Mouse (Mus musculus) retina, postnatal 7 days (tissue): ENCODE results near the gene Wfdc13.

Experiments used
- DNase-seq: peaks from one replicate; pipeline ENCODE4 v3.0.0-alpha.2; 2012; ENCODE audit warnings: low read depth, low spot score

Gene Wfdc13

GRCm38 (mm10) chr2:164684807-164685206 is at the start of gene Wfdc13:
TSS of gene Wfdc13 (plus strand) at chr2:164685107.
- DNase-seq, result no peak

- no peak for DNase-seq
Measured at GRCm38 (mm10) chr2:164635266-164635665, 49.6 kb upstream of the Wfdc13 start.

GRCm38 (mm10) chr2:164638696-164639095 is 46.2 kb upstream of the Wfdc13 start, which contains the start of gene Wfdc16:
TSS of gene Wfdc16 (minus strand) at chr2:164638796.
- DNase-seq, result no peak

- no peak for DNase-seq
Measured at GRCm38 (mm10) chr2:164641129-164641528, 43.8 kb upstream of the Wfdc13 start.

GRCm38 (mm10) chr2:164641881-164642673 is 42.8 kb upstream of the Wfdc13 start:
- no peak for DNase-seq

- DNase-seq, result peak; percentile 23
Measured at GRCm38 (mm10) chr2:164655858-164656257, 29.0 kb upstream of the Wfdc13 start, which contains the start of gene Wfdc10. TSS of gene Wfdc10 (plus strand) at chr2:164656046.

- DNase-seq, result no peak
Measured at GRCm38 (mm10) chr2:164656483-164656882, 28.4 kb upstream of the Wfdc13 start, which contains the start of gene Wfdc9. TSS of gene Wfdc9 (minus strand) at chr2:164656583.

GRCm38 (mm10) chr2:164664851-164665250 is 20.1 kb upstream of the Wfdc13 start:
- DNase-seq, result no peak

GRCm38 (mm10) chr2:164670261-164670660 is 14.6 kb upstream of the Wfdc13 start:
- DNase-seq, result no peak

GRCm38 (mm10) chr2:164670938-164671337 is 14.0 kb upstream of the Wfdc13 start:
- no peak for DNase-seq

GRCm38 (mm10) chr2:164673987-164674386 is 10.9 kb upstream of the Wfdc13 start, which contains the start of gene Wfdc11:
TSS of gene Wfdc11 (minus strand) at chr2:164674087.
- no peak for DNase-seq

- no peak for DNase-seq
Measured at GRCm38 (mm10) chr2:164676103-164676502, 8.8 kb upstream of the Wfdc13 start.

GRCm38 (mm10) chr2:164676916-164677685 is 7.8 kb upstream of the Wfdc13 start:
- no peak for DNase-seq

GRCm38 (mm10) chr2:164678848-164679625 is 5.9 kb upstream of the Wfdc13 start:
- peak; percentile 76 for DNase-seq

GRCm38 (mm10) chr2:164679906-164680305 is 5.0 kb upstream of the Wfdc13 start:
- no peak for DNase-seq

- DNase-seq, result no peak
Measured at GRCm38 (mm10) chr2:164698201-164698600, 13.3 kb downstream of the Wfdc13 start, which contains the start of gene Spint4. TSS of gene Spint4 (plus strand) at chr2:164698501.

- no peak for DNase-seq
Measured at GRCm38 (mm10) chr2:164700959-164701358, 16.1 kb downstream of the Wfdc13 start.

GRCm38 (mm10) chr2:164701761-164702160 is 16.9 kb downstream of the Wfdc13 start:
- no peak for DNase-seq

- DNase-seq, result no peak
Measured at GRCm38 (mm10) chr2:164704235-164704634, 19.3 kb downstream of the Wfdc13 start.

GRCm38 (mm10) chr2:164705328-164705727 is 20.4 kb downstream of the Wfdc13 start:
- no peak for DNase-seq

GRCm38 (mm10) chr2:164705991-164706390 is 21.1 kb downstream of the Wfdc13 start:
- DNase-seq, result no peak

GRCm38 (mm10) chr2:164715005-164715404 is 30.1 kb downstream of the Wfdc13 start, which contains the start of gene Spint5:
TSS of gene Spint5 (plus strand) at chr2:164715305.
- no peak for DNase-seq
